Mouse (Mus musculus) megakaryocyte, embryonic 14.5 days (primary cell): Measurements from ENCODE around the gene Carm1.

Source experiments
- FLI1 ChIP-seq: IDR thresholded peaks from 2 replicates; pipeline ENCODE4 v1.6.1; 2012; ENCODE audit warnings: low read length, inconsistent platforms, mixed read lengths
- GATA1 ChIP-seq: IDR thresholded peaks from 3 replicates; pipeline ENCODE4 v1.6.1; 2012; ENCODE audit warnings: mixed read lengths, low read length, inconsistent platforms, borderline replicate concordance

DNA sequence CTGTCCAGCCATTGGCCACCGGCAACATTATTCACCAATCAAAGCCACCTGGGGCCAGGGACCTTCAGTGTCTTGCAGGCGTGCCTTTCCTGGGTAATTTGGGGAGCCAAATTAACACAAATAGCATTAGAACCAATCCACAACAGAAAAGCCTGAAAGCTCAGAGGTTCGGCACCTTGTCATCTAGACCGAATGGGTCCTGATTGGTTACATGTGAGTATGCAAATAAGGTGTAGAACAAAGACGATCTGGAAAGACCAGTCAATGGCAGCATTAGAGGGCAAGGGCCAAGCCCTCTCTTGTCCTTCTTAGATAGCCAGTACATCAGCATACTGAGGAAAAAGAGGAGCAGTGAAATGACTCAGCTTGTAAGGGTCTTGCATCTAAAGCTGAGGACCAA lies 59.2 kb downstream of the Carm1 start:
- no peak for TF ChIP-seq GATA1
- TF ChIP-seq FLI1: no peak
